Mouse (Mus musculus): ENCODE results near the gene Stard7.
"Not testable (repeated sequence)": the region's sequence is repeated elsewhere in the genome, so short reads cannot be mapped to it uniquely, and the experiment has no call there.

Stard7 gene

DNA sequence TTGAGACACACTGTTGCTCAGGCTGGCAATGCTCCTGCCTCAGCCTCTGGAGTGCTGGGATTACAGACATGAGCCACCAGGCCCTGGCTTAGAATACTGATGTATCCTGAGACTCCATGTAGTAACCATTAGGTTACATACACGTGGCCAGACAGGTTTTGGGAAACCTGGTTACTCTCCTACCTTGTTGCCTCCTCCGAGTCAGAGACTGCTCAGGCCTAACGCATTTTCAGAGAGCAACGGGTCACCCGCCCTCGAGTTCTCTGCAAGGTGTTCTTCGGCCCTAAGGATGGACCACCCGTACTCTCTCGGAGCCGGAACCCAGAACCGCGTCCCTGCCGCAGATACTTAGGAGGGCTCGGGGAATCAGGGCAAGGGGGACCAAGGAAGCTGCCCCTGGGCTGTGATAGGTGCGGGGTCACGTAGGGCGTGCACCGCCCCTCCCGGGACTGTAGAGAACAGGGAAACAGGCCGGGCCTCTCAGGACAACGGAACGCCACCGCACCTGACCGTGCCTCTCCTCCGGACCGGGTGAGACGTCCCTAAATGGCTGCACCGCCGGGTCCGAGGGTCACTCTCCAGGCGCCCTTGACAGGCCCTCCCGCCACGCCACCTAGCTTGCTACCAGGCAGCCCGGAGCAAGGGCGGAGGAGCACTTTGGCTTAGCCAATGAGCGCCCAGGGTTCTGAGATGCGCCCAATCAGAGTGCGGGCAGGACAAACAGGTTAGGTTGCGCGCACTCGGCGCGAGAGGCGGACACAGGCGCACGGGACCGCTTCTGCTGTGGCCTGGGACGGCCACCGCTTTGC is at the start of gene Stard7:
Gene Stard7, plus strand, starts transcription at position 728 of the 809 bp plus-strand sequence.
- peak; percentile 96 for DNase-seq (ENCODE audit: low read depth, low spot score)

DNA sequence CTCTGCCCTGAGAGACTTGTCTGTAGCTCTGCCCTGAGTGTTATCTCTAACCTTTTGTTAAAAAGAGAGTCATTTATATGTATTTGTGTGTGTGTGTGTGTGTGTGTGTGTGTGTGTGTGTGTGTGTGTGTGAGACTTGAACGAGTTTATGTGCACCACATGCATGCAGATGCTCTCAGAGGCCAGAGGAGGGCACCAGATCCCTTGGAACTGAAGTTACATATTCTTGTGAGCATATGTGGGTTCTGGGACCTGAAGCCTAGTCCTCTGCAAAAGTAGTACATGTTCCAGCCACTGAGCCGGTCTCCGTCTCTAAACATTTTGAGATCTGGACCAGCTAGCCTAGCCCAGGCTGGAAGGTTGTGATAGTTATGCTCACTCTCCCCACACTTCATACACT is 44.8 kb upstream of the Stard7 start:
- no peak for DNase-seq (ENCODE audit: low read depth, low spot score)

DNA sequence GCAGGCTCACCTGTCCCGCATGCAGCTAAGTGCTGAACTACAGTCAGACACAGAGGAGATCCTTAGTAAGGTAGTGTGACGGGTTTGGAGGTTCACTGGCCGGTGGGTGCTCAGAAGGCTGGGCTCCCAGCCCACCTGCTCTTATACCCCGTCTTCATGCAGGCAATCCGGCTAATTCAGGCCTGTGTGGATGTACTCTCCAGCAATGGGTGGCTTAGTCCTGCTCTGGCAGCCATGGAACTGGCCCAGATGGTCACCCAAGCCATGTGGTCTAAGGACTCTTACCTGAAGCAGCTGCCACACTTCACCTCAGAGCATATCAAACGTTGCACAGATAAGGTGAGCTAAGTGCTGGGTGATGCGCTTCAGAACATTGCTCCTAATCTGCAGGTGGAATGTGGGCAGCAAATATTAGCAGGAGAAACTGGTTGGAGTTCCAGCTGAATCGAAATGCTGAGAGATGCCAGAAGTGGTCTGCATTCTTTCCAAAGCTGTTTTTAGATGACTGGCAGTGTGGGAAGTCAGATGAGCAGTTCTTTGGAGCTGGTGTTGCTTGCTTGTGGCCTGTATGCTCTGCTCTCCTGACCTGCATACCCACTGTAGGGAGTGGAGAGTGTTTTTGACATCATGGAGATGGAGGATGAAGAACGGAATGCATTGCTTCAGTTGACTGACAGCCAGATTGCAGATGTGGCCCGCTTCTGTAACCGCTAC is 32.0 kb upstream of the Stard7 start:
- no peak for DNase-seq (ENCODE audit: low read depth, low spot score)

DNA sequence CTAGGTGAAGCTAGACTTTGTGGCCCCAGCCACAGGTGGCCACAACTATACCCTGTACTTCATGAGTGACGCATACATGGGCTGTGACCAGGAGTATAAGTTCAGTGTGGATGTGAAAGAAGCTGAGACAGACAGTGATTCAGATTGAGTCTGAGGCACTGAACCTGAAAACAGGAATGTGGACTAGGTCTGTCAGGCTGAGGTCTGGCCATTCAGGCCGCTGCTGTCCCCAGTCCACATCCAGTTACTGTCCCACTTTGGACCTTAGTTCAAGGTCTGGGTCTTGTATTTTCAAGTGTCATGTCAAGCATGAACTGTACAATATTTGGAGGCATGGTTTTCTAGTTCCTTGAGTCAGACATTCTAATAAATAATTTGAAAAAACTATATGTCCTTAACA is 30.0 kb upstream of the Stard7 start:
- DNase-seq (ENCODE audit: low read depth, low spot score), result no peak

DNA sequence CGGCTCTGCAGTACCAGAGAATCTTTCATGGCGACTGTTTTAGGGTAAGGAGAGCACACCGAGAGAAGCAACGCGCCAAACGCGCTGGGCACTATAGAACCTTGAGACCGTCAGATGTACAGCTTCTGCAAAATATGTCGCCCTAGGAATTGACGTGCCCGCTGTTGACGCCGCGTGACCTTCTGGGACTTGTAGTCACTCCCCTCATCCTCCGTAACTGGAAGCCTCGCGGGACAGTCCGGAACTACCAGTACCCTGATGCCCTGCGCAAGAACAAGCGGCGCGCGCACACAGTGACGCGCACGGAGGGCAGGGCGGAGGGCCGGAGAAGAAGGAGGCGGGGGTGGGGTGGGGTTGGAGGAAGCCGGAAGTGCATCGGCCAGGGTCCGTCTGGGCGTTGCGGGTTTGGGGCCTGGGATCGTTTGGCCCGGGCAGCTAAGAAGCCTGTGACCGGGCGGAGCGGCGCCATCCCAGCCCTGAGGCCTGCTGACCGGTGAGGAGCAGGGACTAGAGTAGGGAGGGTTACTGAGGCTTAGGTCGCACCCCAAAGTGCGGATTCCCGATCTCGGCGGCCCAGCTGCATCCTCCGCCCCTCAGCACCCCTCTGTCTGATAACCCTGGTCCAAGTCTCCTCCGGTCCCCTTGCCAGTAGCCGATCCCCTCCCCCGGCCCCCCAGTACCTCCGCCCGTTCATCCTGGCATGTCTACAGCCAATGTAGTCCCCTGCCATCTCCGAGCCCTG is 22.3 kb upstream of the Stard7 start, which contains the start of the genes Ciao1 and Tmem127:
Gene Ciao1, minus strand, starts transcription at position 225 of the 742 bp plus-strand sequence.
Gene Tmem127, plus strand, starts transcription at position 317 of the 742 bp plus-strand sequence.
- DNase-seq (ENCODE audit: low read depth, low spot score), result peak; percentile 99

DNA sequence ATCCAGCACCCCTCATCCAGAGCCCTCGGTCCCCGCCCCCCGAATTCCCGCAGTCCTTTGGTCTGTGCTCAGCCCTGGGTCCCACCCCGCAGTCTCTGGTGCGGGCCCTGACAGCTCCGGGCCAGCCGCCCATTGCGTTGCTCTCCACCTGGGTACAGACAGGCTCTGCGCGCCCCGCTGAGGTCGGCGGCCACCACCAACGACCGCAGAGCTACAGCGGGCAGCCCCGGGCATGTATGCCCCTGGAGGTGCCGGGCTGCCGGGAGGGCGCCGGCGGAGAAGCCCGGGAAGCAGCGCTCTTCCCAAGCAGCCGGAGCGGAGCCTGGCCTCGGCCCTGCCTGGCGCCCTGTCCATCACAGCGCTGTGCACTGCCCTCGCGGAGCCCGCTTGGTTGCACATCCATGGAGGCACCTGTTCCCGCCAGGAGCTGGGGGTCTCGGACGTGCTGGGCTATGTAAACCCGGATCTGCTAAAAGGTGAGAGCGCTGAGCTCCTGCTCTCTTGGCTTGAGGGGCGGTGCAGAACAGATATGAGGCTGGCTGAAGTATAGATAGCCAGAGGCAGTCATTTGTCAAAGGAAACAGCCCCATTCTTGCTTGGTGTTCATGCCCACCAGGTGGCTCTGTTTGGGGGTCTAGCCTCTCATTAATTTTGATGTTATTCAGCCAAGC is 21.5 kb upstream of the Stard7 start:
- DNase-seq (ENCODE audit: low read depth, low spot score), result peak; percentile 24

DNA sequence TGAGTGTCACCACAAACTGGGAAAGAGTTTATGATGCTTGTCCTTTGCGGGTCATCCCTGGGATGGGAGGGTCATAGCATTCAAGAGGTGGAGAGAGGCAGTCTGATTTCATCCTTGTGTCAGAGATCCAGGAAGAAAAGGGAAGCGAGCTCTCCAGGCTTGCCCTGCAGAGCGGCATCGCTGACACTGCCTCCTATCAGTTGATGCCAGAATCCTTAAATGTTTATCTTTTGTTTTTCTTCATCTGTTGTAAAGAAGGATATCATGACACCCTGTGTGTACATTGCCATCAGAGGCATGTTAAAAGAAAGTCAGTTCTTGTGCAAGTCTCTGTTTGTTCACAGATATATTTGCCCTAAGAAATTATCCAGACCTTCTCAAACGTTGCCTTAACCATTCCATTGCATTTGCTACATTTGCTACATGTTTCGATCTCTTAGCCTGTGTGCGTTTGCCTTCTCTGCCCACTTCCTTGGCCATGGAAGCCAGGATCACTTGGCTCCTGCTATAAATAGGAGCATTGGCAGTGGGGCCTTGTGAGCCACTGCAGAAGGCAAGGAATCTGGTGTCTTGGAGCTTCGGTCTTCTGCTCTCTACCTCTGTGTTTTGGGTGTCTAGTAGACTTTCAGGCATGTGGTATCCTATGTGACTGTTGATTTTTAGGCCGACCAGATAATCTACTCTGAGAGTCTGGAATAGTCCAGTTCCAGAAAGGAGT is 19.6 kb upstream of the Stard7 start:
- no peak for DNase-seq (ENCODE audit: low read depth, low spot score)

DNA sequence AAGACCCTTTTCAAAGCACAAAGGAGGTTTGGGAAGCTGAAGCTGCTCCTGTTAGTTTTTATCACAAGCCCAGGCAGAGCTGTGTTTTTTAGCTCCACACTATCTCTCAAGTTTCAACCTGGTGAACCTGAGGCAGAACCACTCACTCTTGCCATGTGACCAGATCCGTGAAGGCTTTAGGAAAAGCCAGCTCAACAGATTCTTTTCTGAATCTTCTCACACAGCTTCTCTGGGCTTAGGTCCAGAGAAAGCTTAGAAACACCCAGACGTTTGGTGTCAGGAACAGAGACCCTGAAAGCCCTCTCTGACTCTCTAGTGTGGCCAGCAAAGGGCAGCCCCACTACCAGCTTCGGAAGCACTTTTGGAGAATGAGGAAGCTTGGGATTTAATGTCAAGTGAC is 18.6 kb upstream of the Stard7 start:
- DNase-seq (ENCODE audit: low read depth, low spot score), result no peak

DNA sequence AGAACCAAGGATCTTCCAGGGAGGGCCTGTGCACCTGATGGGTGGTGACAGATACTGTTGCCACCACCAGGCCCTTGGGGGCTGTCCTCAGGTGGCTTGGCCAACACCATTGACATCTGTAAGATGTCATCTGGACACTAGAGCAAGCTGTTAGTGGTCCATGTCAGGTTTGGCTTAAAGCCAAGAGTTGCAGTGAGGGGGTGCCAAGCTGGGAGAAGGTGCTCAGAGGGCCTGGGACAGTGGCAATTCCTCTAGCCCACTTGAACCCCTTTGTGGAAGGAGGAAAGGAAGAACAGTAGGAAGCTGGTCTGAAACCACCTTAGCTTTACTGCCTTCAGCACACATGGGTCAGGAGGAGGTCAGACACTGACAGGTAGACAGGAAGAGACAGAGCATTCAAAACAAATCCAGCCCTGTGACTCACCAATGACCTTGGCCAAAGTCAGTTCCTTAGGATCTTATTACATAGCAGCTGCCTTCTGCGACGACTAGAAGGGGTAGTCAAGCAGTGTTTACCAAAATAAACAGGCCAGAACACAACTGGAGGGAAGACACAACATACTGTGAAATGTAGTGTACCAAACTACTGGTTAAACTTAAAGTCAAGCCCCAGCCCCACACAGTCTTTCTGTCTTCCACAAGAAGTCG is 18.0 kb upstream of the Stard7 start:
- DNase-seq (ENCODE audit: low read depth, low spot score), result no peak

DNA sequence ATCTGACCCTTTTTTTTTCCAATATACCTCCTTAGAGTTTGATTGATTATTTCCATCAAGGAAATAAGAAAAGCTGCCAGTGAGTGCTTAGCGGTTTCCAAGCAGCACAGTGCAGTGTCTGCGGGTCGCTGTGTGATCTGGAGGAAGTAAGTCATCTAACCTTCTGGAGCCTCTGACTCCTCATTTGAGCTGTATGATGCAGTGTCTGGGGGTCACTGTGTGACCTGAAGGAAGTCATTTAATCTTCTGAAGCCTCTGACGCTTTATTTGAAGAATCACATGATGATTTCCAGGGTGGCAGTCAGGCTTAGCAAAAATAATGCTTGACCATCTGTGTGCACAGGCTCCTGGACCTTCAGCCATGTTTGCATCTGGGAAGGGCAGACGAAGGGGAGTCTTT is 17.2 kb upstream of the Stard7 start:
- DNase-seq (ENCODE audit: low read depth, low spot score), result no peak

DNA sequence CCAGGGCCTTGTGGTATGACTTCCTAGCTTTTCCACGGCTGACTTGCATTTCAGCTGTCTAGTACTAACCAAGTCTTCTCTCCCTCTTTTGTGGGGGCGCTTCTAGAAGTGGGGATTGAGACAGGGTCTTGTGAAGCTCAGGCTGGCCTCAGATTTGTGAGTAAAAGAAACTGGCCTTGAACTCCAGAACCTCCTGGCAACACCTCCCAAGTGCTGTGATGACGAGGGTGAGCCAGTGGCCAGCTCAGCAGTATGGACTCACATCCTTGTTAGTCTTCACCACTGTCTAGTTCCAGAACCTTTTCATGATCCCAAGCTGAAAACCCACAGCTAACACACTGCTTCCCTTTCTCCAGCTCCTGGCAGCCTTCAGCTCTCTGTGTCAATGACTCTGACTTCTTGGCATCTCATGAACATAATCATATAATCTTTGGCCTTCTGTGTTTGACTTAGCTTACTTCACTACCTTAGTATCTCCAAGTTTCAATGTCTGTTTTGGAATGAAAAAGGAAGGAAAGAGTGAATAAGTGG is 15.3 kb upstream of the Stard7 start:
- no peak for DNase-seq (ENCODE audit: low read depth, low spot score)

DNA sequence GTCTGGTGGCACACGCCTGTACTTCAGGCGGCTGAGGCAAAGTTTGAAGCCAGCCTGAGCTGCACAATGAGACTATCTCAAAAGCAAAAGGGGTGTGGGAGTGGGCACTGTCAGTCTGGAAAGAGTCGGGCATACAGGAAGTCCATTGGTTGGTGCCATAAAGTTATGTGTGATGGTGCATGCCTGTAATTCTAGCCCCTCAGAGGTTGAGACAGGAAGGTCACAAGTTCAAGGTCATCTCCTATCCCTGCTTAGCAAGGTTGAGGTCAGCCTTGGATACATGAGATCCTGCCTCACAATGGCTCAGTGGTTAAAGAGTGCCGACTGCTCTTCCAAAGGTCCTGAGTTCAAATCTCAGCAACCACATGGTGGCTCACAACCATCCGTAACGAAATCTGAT is 14.7 kb upstream of the Stard7 start:
- no peak for DNase-seq (ENCODE audit: low read depth, low spot score)

DNA sequence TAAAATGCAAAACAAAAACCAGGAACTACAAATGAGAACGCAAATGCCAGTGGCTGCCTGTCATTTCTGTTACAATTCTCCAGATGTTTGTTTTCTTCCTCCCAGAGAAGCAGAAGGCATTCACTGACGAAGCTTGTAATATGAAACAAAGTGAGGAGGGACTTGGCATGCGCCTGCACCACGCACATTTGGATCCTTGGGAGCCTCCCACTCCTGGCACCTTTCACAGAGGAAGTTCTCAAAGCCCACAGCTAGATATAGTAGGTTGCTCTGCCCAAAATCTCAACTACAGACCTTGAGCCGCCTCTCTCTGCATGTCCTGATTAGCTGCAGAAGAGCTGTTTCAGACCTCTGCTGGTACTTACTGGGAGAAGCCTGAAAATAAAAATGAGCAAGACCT is 10.7 kb upstream of the Stard7 start:
- DNase-seq (ENCODE audit: low read depth, low spot score), result no peak

DNA sequence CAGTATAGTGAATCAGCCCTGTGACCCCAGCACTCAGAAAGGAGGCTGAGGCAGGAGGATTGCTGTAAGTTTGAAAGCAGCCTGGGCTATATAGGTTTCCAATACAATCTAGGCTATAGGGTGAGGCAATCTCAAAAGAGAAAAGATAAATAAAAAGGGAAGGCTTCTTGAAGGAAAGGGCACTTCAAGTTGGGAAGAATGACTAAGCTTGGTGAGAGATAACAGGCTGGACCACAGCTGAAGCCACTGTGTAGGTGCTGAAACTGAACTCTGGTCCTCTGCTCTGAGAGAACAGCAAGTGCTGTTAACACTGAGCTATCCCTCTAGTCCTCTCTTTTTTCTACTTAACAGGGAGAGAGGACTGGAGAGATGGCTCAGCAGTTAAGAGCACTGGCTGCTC is 7.5 kb upstream of the Stard7 start:
- no peak for DNase-seq (ENCODE audit: low read depth, low spot score)

DNA sequence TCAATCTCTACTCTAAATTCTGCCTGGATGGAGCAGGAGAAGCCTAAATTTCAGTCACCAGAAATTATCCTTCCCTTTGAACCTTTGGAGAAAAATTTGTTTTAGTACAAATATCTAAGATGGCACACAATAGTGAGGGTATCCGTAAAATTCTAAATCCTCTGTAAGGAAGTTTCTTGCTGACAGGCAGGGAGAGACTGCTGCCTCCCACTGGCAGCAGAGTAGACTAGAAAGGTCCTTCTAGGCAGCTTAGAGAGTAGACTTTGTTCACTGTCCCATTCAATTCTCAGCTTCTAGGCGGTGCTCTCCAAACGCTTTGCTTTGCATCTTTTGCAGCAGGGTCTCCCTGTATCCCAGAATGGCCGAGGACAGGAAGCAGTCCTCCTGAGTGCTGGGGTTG is 2.2 kb upstream of the Stard7 start:
- DNase-seq (ENCODE audit: low read depth, low spot score), result no peak

DNA sequence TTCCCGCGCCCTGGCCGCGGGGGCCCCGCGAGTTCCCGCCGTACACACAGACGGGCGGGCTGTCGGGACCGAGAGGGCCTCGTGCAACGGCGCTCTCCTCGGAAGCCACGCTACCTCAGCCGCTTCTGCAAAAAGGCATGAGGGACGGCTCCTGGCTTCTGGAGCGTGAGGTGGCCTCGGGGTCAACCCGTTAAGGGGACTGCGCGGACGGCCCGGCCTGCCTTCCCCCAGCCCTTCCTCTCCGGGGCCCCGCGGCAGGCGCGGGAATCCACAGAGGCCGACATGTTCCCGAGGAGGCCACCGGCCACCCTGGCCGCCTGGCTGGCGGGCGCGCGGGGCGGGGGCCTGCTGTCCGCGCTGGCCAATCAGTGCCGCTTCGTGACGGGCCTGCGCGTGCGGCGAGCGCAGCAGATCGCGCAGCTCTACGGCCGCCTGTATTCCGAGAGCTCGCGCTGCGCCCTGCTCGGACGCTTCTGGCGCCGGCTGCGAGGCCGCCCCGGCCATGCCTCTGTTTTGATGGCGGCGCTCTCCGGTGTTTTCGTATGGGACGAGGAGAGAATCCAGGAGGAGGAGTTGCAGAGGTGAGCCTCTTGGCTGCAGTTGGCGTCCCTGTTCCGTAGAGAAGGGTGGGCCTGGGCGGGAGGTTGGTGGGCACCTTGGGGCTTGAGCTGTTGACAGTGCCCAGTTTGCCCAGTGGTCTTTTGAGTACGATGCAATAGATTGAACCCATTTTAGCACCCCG is 453 bp downstream of the Stard7 start:
- peak; percentile 82 for DNase-seq (ENCODE audit: low read depth, low spot score)

DNA sequence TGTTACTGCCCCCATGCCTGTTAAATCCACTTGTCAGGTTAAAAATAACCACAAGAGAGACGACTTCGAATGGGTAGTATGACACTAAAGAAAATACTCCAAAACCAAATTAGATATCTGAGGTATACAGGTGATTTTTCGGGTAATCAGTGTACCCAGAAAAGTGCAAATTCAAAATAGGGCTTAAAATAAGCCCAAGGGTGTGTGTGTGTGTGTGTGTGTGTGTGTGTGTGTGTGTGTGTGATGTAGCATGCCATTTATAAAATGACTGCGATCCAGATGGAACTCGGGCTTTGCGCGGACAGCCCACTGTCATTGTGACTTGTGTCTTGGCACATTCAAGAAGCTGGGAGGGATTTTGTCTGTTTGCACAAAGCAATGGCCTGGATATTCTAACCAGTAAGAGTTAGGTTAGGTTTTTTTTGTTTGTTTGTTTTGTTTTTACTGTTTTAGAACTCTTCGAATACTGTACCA is 1.1 kb downstream of the Stard7 start:
- DNase-seq (ENCODE audit: low read depth, low spot score), result no peak

DNA sequence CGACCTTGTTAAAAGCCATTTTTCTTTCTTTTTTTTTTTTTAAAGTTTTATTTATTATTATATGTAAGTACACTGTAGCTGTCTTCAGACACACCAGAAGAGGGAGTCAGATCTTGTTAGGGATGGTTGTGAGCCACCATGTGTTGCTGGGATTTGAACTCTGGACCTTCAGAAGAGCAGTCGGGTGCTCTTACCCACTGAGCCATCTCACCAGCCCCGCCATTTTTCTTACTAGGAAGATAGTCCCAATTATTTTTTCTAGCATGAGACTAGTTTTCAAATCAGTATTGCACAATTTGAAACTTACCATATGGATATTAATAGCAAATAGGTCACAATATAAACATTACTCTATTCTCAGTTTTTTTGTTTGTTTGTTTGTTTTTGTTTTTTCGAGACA is 2.0 kb downstream of the Stard7 start:
- not testable (repeated sequence) for DNase-seq (ENCODE audit: low read depth, low spot score)

DNA sequence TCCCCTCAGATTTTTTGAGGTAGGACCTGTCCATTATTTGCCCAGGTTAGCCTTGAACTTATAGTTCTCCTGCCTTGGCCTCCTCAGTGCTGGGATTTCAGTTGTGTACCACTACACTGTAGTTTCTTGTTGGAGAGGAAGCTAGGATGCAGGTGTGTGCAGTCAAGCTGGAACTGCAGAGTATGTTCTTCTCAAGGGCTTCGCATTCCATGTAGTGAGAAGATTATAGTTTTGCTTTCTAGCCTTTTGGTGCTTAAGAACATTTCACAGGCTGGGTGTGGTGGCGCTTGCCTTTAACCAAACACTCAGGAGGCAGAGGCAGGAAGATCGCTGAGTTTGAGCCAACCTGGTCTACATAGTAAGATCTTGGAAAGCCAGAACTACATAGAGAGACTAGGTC is 2.8 kb downstream of the Stard7 start:
- DNase-seq (ENCODE audit: low read depth, low spot score), result no peak

Data from forelimb bud, embryonic 11.5 days (tissue).